Mouse (Mus musculus): ENCODE data around the gene Olfr555.
"Not testable (repeated sequence)": the region's sequence is repeated elsewhere in the genome, so short reads cannot be mapped to it uniquely, and the experiment has no call there.

The Olfr555 gene

DNA sequence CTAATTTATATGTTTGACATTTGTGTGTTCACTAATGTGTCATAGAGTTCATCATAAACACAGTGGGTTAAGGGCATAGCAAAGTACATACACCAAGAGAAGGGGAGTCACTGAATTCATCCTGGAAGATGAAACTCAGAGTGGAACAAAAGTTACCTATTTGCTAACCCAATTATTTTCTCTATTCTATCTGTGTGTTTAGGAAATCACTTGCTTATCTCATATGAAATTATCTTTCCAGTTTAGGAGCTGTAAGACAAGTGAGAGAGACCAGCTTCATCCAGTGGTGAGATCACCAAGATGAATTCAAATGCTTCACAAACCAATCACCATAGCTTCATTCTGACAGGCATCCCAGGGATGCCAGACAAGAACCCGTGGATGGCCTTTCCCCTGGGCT is at the start of gene Olfr555:
Olfr555 (plus strand) TSS at position 301 of the 400 bp plus-strand sequence.
- DNase-seq (ENCODE audit: low read depth, low spot score): no peak

GRCm38 (mm10) chr7:102618118-102618517 is 40.5 kb upstream of the Olfr555 start, which contains the start of gene Olfr553:
Gene Olfr553 (minus strand): TSS chr7:102618218.
- DNase-seq (ENCODE audit: low read depth, low spot score): no peak

DNA sequence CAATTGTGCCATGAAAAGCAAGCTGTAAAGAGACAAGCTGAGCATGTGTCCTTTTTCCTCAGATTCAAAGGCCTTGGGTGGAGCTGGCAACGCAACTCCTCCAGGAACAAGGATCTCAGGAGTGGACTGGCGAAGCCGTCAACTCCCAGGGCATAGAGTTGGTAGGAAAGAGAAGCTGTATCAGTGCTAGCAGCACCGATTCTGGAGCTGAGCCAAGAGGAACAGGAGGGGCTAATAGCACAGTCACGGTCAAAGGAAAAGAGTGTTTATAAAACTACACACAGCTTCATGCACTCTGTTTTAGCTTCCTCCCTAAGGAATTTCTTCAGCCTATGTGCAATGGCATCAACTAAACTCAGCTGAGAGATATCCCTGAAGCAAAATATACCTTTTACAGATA is 39.0 kb upstream of the Olfr555 start:
- peak; percentile 11 for DNase-seq (ENCODE audit: low read depth, low spot score)

DNA sequence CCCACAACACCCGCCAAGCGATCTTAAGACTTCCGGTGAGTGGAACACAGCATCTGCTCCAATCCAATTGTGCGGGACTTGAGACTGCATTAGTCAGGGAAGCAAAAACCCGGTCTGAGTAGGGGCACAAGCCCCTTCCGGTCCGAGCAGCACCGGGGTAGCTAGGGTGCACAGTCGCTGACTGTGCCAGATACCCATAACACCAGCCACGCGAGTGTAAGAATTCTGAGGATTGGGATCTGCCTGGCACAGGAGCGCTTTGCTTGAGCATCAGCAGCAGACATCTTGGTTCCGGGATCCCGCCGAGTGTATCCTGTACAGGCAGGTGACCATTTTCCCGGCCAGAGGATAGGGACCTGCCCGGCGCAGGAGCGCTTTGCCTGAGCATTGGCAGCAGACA is 38.3 kb upstream of the Olfr555 start:
- DNase-seq (ENCODE audit: low read depth, low spot score): peak; percentile 64

DNA sequence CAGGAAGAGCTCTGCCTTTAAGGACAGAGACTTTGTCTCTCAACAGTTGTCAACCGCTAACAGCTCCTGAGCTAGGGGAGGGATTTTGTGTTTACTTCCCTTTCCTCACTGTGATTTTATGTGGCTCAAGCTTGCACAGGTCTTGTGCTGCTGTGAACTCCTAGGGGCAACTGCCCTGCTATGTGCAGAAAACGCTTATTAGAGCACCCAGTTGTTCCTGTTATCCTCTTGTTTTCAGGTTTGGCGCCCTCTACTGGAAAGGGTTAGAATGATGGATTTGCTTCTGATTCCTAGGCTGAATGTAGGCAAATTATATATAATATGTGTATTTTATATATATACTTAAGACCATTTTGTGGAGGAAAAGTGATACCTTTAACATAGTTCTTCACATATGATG is 22.0 kb upstream of the Olfr555 start:
- peak; percentile 21 for DNase-seq (ENCODE audit: low read depth, low spot score)

DNA sequence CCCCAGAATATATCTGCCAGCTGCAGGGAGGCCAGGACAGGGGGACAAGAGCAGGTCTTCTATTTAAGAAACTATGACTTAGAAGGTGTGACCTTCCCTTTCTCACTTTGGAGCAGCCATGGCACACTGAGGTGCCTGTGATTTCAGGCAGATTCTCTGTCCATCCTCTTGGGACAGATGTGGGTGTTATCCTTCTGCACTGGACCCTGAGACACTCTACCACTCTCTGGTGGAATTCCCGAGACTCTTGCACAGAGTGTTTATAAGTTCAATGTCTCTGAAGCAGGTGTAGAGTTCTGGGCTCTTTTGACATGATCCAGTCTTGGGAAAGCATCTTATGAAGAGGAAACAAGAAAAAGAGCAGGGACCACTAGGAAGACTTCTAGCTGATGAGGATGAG is 20.5 kb upstream of the Olfr555 start, which contains the start of gene Olfr554:
Olfr554 (plus strand) TSS at position 301 of the 400 bp plus-strand sequence.
- no peak for DNase-seq (ENCODE audit: low read depth, low spot score)

DNA sequence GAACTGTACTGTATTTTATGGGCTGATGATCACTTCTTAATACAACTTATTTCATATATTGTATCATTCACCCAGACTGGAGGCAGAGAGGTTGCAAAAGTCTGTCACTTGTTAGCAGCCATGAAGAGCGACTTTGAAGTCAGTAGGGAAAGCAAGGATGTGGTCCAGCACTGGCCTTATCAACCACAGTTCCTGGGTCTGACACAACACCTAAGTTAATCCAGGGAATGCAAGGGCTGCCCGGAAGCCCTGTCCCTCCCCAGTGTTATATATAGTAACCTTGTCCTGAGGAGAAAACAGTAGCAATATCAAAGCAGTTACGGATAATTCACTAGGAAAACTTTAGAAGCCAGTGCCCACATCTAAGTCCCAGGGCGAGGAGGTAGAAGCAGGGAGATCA is 13.7 kb upstream of the Olfr555 start:
- not testable (repeated sequence) for DNase-seq (ENCODE audit: low read depth, low spot score)

DNA sequence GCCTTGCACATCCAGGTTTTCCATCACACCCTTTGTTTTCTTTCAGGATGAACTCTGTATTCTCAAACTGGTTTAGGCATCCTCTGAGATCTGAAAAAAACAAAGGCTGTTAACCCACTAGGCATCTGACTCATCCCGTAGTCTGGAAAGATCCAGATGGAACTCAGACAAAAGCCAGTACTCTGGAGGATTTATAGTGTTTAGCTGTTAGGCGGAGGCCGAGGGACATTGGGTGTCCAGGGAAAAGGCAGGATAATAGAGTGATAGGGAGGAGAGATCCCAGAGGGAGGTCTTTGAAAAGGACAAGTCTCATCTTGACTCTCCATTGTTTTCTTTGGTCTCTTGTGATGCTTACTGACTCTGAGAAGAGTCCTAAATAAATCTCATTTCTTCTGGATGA is 6.0 kb downstream of the Olfr555 start, which contains the start of gene Olfr556:
Olfr556 (plus strand) TSS at position 301 of the 400 bp plus-strand sequence.
- DNase-seq (ENCODE audit: low read depth, low spot score): peak; percentile 34

- peak; percentile 16 for DNase-seq (ENCODE audit: low read depth, low spot score)
These were observed 6.8 kb downstream of the Olfr555 start for GRCm38 (mm10) chr7:102665378-102665777.

DNA sequence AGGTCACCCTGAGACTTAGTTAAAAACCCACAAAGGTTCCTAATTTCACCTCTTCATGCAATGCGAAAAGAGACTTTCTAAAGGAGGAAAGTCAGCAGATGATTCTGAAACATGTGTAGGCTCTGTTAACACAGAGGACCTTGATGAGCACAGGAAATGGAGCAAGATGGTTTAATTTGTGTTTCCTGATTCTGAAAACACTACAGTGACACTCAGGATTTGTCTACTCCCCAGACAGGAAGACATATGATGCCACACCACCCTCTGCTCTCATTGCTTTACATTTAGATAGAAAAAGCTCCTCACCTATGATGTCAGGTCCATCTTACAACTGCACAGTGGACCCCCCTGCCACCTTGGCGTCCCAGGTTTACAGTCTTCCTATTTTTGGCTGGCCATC is 17.6 kb downstream of the Olfr555 start:
- no peak for DNase-seq (ENCODE audit: low read depth, low spot score)

DNA sequence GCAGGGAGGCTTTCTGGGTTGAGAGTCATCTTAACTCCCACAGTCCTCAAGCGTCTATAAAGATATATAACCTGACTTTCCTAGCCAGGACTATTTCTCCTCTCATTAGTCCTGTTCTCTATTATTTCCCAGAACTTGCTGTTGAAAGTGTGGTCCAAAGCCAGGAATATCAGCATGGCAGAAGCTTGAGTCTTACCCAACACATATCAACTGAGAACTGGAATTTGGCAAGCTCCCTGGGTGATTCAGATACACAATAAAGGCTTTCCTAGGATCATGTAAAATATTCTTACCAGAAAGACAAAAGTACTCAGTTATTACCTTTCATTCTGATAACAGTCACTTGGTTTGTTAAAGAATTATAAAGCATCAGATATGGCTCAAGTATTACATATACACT is 23.3 kb downstream of the Olfr555 start:
- no peak for DNase-seq (ENCODE audit: low read depth, low spot score)

- peak; percentile 94 for DNase-seq (ENCODE audit: low read depth, low spot score)
These were observed 28.4 kb downstream of the Olfr555 start, which contains the start of gene Trim68 for GRCm38 (mm10) chr7:102686944-102687501. Gene Trim68 (minus strand): TSS chr7:102687327.

- peak; percentile 66 for DNase-seq (ENCODE audit: low read depth, low spot score)
These were observed 36.9 kb downstream of the Olfr555 start, which contains the start of gene Olfr557 for GRCm38 (mm10) chr7:102695358-102696125. Gene Olfr557 (plus strand): TSS chr7:102695910.

GRCm38 (mm10) chr7:102698461-102698860 is 39.8 kb downstream of the Olfr555 start:
- no peak for DNase-seq (ENCODE audit: low read depth, low spot score)

DNA sequence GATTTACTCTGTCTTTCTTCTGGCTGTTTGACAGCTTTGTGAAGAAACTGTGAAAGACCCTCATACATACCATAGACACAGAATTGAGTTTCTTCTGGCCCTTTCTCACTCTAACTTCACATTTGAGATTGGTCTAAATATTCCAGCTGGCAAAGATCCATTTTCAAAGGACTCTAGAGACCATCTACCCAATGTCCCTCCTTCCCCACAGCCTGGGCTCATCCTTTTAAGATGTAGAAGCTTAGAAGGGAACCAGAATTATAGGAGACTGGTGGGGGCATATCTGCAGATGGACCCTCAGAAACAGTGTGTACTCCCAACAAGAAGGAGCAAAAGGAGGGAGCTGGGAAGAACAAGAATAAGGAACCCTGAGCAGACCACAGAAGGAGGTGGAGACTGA is 43.3 kb downstream of the Olfr555 start, which contains the start of gene Olfr558:
Olfr558 (plus strand) TSS at position 301 of the 400 bp plus-strand sequence.
- no peak for DNase-seq (ENCODE audit: low read depth, low spot score)
